Mouse (Mus musculus): ENCODE data around the gene Plxnc1. TPM values are rescaled to one million over a fixed set of nuclear protein-coding genes. Genes with fewer than 3 reads are reported as not detected.
A peak's percentile ranks its signal among the peaks of the same experiment; 100 is the strongest.

The Plxnc1 gene
- polyA plus RNA-seq, 1 experiment from 2014 or later: 11.1 TPM

DNA sequence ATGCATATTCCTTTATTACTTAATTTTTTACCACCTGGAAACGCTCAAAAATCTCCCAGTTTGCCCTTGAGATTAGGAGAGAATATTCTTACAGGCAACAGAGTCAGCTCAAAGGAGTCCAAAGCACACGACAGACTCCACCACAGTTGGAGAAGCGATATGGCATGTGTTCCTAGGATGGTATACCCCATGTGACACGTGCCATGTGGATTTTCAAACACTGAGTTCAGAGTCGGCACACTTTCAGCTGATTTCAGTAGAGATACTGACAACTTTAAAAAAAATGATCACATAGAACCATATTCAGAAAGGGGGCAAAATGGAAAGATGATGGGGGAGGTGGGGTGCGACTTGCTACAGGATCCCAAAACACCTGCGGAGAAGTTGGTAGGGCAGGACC, 26.0 kb downstream of the Plxnc1 start:
- WGBS: 77% methylated on average over 7 of the region's 7 CpGs
- ATAC-seq: no peak
- H3K27me3 ChIP-seq (replicated peaks; ENCODE audit: control insufficient read depth, insufficient read depth, low read length): no peaks in the 10 kb centered on the region
- no peaks in the 10 kb centered on the region for H3K36me3 ChIP-seq (ENCODE audit: control insufficient read depth, insufficient read depth)
- no peak overlapping the region for H3K4me2 ChIP-seq (ENCODE audit: low read length)
- H3K4me3 ChIP-seq (replicated peaks; ENCODE audit: low read length): no peak overlapping the region
- peaks cover 7% of the 10 kb centered on the region for H3K4me1 ChIP-seq (replicated peaks; ENCODE audit: control insufficient read depth, insufficient read depth, low read length)
- no peak overlapping the region for H3K9ac ChIP-seq (replicated peaks; ENCODE audit: low read depth, low read length)
- H3K9me3 ChIP-seq (ENCODE audit: control insufficient read depth, low read length): no peaks in the 10 kb centered on the region
- H3K27ac ChIP-seq (ENCODE audit: low read length): no peak overlapping the region

DNA sequence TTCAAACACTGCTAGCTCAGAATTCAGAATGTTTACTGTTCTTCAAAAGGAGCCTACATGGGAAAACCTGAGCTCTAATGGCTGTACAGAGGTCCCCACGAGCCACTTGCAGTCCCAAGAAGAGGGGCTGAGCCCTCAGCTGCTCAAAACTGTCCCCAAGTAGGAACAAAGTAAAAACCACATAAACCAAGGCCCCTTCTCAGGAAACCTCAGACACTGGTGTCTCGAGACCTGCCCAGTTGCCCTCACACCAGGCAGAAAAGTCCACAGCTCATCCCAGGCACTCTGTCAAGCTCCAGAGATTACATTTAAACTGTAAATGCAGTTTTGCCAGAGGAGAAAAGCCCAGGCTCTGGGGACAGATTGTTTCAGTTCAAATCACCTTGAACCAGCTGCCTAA, 26.6 kb downstream of the Plxnc1 start:
- Histone ChIP-seq H3K9me3 (ENCODE audit: control insufficient read depth, low read length) (no peaks in the 10 kb centered on the region), H3K9ac (replicated peaks; ENCODE audit: low read depth, low read length) (no peak overlapping the region), H3K4me1 (replicated peaks; ENCODE audit: control insufficient read depth, insufficient read depth, low read length) (peaks cover 7% of the 10 kb centered on the region), H3K27ac (ENCODE audit: low read length) (0 out of 2 replicates have a peak overlapping the region, but pooled peaks have one; percentile 14), H3K4me2 (ENCODE audit: low read length) (no peak overlapping the region), H3K36me3 (ENCODE audit: control insufficient read depth, insufficient read depth) (no peaks in the 10 kb centered on the region), H3K4me3 (replicated peaks; ENCODE audit: low read length) (no peak overlapping the region), H3K27me3 (replicated peaks; ENCODE audit: control insufficient read depth, insufficient read depth, low read length) (no peaks in the 10 kb centered on the region)
- no peak for ATAC-seq
- WGBS: 68% methylated on average over 2 of the region's 2 CpGs

DNA sequence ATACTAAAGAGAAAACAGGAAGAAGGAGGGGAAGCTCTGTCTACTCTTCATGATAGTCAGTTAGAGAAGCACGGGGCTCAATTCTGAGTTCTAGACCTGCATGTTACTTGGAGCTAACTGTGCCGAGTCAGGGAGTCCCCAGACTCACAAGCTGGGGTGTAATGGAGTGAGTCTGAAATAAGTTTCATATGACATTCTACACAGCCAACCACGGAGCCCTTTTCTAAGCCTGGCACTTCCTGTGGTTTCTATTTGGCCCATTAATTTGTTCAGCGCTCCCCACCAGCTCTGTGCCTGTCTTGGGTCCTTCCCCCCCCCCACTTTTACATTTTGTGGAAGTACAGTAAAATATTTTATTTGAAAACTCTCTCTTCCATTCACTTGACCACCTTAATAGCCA, 27.3 kb downstream of the Plxnc1 start:
- H3K9ac ChIP-seq (replicated peaks; ENCODE audit: low read depth, low read length): no peak overlapping the region
- ATAC-seq: no peak
- H3K4me1 ChIP-seq (replicated peaks; ENCODE audit: control insufficient read depth, insufficient read depth, low read length): peaks cover 7% of the 10 kb centered on the region
- no peak overlapping the region for H3K27ac ChIP-seq (ENCODE audit: low read length)
- no peak overlapping the region for H3K4me3 ChIP-seq (replicated peaks; ENCODE audit: low read length)
- H3K9me3 ChIP-seq (ENCODE audit: control insufficient read depth, low read length): no peaks in the 10 kb centered on the region
- no peak overlapping the region for H3K4me2 ChIP-seq (ENCODE audit: low read length)
- no peaks in the 10 kb centered on the region for H3K27me3 ChIP-seq (replicated peaks; ENCODE audit: control insufficient read depth, insufficient read depth, low read length)
- 91% methylated on average over 4 of the region's 4 CpGs for WGBS
- no peaks in the 10 kb centered on the region for H3K36me3 ChIP-seq (ENCODE audit: control insufficient read depth, insufficient read depth)

DNA sequence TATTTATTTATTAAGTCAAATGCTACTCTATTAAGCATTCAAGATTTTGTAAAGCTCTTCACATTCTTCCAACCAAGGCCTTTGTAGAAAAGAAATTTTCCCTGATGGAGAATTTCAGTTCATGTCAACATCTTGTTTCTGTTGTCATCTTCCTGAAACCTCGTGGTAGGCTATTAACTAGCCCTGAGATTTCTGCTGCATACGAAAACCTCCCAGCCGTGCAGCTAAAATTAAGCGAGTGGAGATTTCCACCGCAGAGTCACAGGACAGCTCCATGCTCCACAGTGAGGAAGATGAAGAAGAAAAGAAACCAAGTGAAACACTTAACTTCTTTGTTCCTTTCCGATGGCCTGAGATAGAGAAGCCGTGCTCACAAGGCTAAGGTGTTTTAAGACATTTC, 28.0 kb downstream of the Plxnc1 start:
- Histone ChIP-seq H3K27me3 (replicated peaks; ENCODE audit: control insufficient read depth, insufficient read depth, low read length) (no peaks in the 10 kb centered on the region), H3K27ac (ENCODE audit: low read length) (no peak overlapping the region), H3K9me3 (ENCODE audit: control insufficient read depth, low read length) (no peaks in the 10 kb centered on the region), H3K9ac (replicated peaks; ENCODE audit: low read depth, low read length) (no peak overlapping the region), H3K36me3 (ENCODE audit: control insufficient read depth, insufficient read depth) (no peaks in the 10 kb centered on the region), H3K4me1 (replicated peaks; ENCODE audit: control insufficient read depth, insufficient read depth, low read length) (peaks cover 7% of the 10 kb centered on the region), H3K4me3 (replicated peaks; ENCODE audit: low read length) (no peak overlapping the region), H3K4me2 (ENCODE audit: low read length) (no peak overlapping the region)
- ATAC-seq: no peak
- WGBS: 83% methylated on average over 7 of the region's 7 CpGs

DNA sequence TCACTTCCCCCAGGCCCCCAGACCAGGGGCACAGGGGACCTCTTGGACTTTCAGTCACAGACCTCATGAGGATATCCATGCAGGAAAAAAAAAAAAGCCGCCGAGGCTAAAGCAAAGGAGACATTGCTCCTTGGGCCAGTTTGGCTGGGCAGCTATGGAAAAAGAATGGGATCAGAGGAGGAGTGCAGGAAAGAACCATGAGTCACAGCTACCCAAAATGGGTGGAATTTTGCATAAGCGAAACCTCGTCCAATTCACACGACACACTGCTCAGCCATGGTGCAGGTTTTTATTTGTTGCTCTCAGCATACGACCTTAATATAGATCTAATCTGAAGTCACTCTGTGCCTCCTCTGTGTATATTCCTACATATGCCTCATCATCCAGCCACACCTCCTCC, 28.9 kb downstream of the Plxnc1 start:
- no peak overlapping the region for H3K9ac ChIP-seq (replicated peaks; ENCODE audit: low read depth, low read length)
- peaks cover 6% of the 10 kb centered on the region for H3K4me1 ChIP-seq (replicated peaks; ENCODE audit: control insufficient read depth, insufficient read depth, low read length)
- no peak overlapping the region for H3K27ac ChIP-seq (ENCODE audit: low read length)
- H3K27me3 ChIP-seq (replicated peaks; ENCODE audit: control insufficient read depth, insufficient read depth, low read length): no peaks in the 10 kb centered on the region
- H3K4me3 ChIP-seq (replicated peaks; ENCODE audit: low read length): no peak overlapping the region
- no peaks in the 10 kb centered on the region for H3K36me3 ChIP-seq (ENCODE audit: control insufficient read depth, insufficient read depth)
- ATAC-seq: no peak
- H3K4me2 ChIP-seq (ENCODE audit: low read length): no peak overlapping the region
- 97% methylated on average over 6 of the region's 6 CpGs for WGBS
- H3K9me3 ChIP-seq (ENCODE audit: control insufficient read depth, low read length): no peaks in the 10 kb centered on the region

DNA sequence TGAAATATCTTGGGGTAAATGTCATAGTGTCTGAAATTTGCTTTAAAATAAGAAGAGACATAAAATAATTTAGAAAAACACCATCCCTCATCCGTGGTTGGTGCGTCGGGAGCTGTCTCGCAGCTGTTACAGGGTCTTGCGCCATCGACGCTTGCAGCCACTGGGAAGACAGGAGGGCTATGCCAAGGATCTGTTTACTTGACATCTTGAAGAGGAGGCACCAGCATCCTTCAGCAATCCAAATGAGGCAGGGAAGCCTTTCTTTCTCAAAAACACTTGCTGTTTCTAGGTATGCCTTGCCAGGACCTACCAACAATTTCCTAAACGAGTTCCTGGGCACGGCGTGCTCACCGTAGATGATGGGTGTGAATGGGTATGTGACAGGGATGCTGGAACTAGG, 30.6 kb downstream of the Plxnc1 start:
- H3K4me1 ChIP-seq (replicated peaks; ENCODE audit: control insufficient read depth, insufficient read depth, low read length): no peaks in the 10 kb centered on the region; the same call in 1 of the 2 replicates
- H3K4me2 ChIP-seq (ENCODE audit: low read length): no peak overlapping the region
- H3K27ac ChIP-seq (ENCODE audit: low read length): no peak overlapping the region
- no peak overlapping the region for H3K4me3 ChIP-seq (replicated peaks; ENCODE audit: low read length)
- WGBS: 49% methylated on average over 11 of the region's 11 CpGs
- H3K9ac ChIP-seq (replicated peaks; ENCODE audit: low read depth, low read length): no peak overlapping the region
- no peaks in the 10 kb centered on the region for H3K36me3 ChIP-seq (ENCODE audit: control insufficient read depth, insufficient read depth)
- ATAC-seq: peak; percentile 36; the same call in 1 of the 2 replicates
- H3K27me3 ChIP-seq (replicated peaks; ENCODE audit: control insufficient read depth, insufficient read depth, low read length): no peaks in the 10 kb centered on the region
- no peaks in the 10 kb centered on the region for H3K9me3 ChIP-seq (ENCODE audit: control insufficient read depth, low read length)

DNA sequence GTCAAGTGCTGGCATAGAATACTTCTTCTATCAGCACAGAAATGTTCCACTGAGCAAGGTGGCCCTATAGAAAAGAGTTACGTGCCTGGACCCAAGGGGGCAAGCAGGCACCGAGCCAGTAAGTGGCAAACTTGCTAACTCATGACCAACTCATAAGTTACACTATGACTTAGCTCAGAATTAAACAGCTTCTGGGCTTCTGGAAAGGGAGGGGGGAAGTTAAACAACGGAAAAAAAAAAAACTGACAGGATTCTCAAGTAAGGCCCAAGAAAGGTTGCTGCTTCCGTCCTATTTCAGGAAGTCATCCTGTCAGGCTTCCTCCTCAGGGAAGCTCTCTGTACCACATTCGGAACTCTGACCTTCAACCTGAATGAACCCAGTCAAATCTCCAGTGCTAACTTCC, 31.3 kb downstream of the Plxnc1 start:
- 82% methylated on average over 5 of the region's 5 CpGs for WGBS

DNA sequence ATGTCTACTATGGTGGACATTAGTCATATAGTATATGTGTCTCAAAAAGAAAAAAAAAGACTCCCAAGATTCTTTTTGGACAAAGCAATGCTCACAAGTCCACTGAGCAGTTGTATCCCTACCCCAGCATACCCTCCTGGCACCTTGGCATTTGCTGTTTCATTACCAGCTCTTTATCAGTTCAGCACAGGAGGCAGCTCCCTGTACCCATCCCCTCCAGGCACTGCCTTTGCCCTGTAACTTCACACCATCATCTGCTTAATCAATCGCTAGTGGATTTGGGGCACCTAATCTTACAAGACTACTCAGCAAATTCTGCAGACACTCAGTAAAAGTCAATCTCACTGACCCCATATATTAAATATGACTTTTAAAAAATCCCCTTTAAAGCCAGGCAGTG, 32.1 kb downstream of the Plxnc1 start:
- 97% methylated on average over 1 of the region's 1 CpGs for WGBS
- no peaks in the 10 kb centered on the region for H3K9me3 ChIP-seq (ENCODE audit: control insufficient read depth, low read length)
- H3K4me3 ChIP-seq (replicated peaks; ENCODE audit: low read length): no peak overlapping the region
- H3K27ac ChIP-seq (ENCODE audit: low read length): no peak overlapping the region
- H3K9ac ChIP-seq (replicated peaks; ENCODE audit: low read depth, low read length): no peak overlapping the region
- no peaks in the 10 kb centered on the region for H3K27me3 ChIP-seq (replicated peaks; ENCODE audit: control insufficient read depth, insufficient read depth, low read length)
- H3K4me2 ChIP-seq (ENCODE audit: low read length): no peak overlapping the region
- no peaks in the 10 kb centered on the region; the same call in 1 of the 2 replicates for H3K4me1 ChIP-seq (replicated peaks; ENCODE audit: control insufficient read depth, insufficient read depth, low read length)
- ATAC-seq: no peak
- H3K36me3 ChIP-seq (ENCODE audit: control insufficient read depth, insufficient read depth): no peaks in the 10 kb centered on the region

More for the DNA sequence above, 31.3 kb downstream of the Plxnc1 start:
- Histone ChIP-seq H3K4me3 (replicated peaks; ENCODE audit: low read length) (no peak overlapping the region), H3K27me3 (replicated peaks; ENCODE audit: control insufficient read depth, insufficient read depth, low read length) (no peaks in the 10 kb centered on the region), H3K4me1 (replicated peaks; ENCODE audit: control insufficient read depth, insufficient read depth, low read length) (no peaks in the 10 kb centered on the region; the same call in 1 of the 2 replicates), H3K27ac (ENCODE audit: low read length) (no peak overlapping the region), H3K4me2 (ENCODE audit: low read length) (no peak overlapping the region), H3K9me3 (ENCODE audit: control insufficient read depth, low read length) (no peaks in the 10 kb centered on the region), H3K36me3 (ENCODE audit: control insufficient read depth, insufficient read depth) (no peaks in the 10 kb centered on the region), H3K9ac (replicated peaks; ENCODE audit: low read depth, low read length) (no peak overlapping the region)
- no peak for ATAC-seq

DNA sequence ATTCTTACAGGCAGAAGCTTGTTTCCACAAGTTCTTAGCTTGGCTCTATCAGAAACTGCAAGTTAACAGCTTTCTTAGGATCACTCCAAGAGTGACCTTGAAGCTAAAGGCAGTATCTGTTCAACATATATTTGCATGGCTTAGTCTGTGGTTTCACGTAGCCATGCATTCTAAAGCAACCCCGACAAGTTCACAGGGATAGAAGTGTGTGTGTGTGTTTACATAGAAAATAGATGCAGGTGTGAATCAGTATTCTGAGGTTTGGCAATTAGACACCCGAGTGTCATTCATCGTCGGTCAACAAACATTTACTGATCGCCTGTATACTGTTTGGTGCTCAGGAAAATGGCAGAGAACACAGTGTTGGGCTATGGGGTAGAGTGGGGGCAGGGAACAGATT, 33.5 kb downstream of the Plxnc1 start:
- WGBS: 91% methylated on average over 6 of the region's 6 CpGs
- H3K9me3 ChIP-seq (ENCODE audit: control insufficient read depth, low read length): no peaks in the 10 kb centered on the region

DNA sequence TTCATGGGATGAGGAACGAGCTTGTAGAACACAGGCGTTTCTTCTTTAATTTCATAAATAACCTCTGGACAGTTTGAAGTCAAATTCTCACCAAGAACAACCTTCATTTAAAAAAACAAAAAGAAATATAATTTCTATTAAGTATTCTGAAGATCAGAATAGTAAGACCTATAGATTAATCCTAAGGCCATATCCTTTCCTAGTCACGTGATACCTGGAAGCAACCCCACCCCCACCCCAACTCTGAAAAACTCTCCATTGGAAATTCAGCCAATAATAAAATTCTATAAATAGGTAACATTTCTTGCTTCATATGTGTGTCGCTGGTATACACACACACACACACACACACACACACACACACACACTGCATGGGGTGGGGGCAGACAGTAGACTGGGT, 34.1 kb downstream of the Plxnc1 start:
- Histone ChIP-seq H3K9ac (replicated peaks; ENCODE audit: low read depth, low read length) (no peak overlapping the region), H3K36me3 (ENCODE audit: control insufficient read depth, insufficient read depth) (no peaks in the 10 kb centered on the region), H3K4me2 (ENCODE audit: low read length) (no peak overlapping the region), H3K9me3 (ENCODE audit: control insufficient read depth, low read length) (no peaks in the 10 kb centered on the region), H3K4me3 (replicated peaks; ENCODE audit: low read length) (no peak overlapping the region), H3K27me3 (replicated peaks; ENCODE audit: control insufficient read depth, insufficient read depth, low read length) (no peaks in the 10 kb centered on the region), H3K4me1 (replicated peaks; ENCODE audit: control insufficient read depth, insufficient read depth, low read length) (peaks cover 10% of the 10 kb centered on the region), H3K27ac (ENCODE audit: low read length) (no peak overlapping the region)
- 96% methylated on average over 4 of the region's 4 CpGs for WGBS
- no peak for ATAC-seq

More for the DNA sequence above, 33.5 kb downstream of the Plxnc1 start:
- no peak for ATAC-seq
- H3K27me3 ChIP-seq (replicated peaks; ENCODE audit: control insufficient read depth, insufficient read depth, low read length): no peaks in the 10 kb centered on the region
- no peak overlapping the region for H3K9ac ChIP-seq (replicated peaks; ENCODE audit: low read depth, low read length)
- peaks cover 5% of the 10 kb centered on the region for H3K4me1 ChIP-seq (replicated peaks; ENCODE audit: control insufficient read depth, insufficient read depth, low read length)
- no peak overlapping the region for H3K27ac ChIP-seq (ENCODE audit: low read length)
- H3K36me3 ChIP-seq (ENCODE audit: control insufficient read depth, insufficient read depth): no peaks in the 10 kb centered on the region
- H3K4me3 ChIP-seq (replicated peaks; ENCODE audit: low read length): no peak overlapping the region
- no peak overlapping the region for H3K4me2 ChIP-seq (ENCODE audit: low read length)

All from forebrain, embryonic 16.5 days (tissue).